Mouse (Mus musculus) embryo, embryonic 11 days (tissue): ENCODE measurements around the gene Atf6b.

Experiments used
- DNase-seq: peaks from one replicate; pipeline ENCODE4 v3.0.0-alpha.2; 2015

Gene Atf6b

DNA sequence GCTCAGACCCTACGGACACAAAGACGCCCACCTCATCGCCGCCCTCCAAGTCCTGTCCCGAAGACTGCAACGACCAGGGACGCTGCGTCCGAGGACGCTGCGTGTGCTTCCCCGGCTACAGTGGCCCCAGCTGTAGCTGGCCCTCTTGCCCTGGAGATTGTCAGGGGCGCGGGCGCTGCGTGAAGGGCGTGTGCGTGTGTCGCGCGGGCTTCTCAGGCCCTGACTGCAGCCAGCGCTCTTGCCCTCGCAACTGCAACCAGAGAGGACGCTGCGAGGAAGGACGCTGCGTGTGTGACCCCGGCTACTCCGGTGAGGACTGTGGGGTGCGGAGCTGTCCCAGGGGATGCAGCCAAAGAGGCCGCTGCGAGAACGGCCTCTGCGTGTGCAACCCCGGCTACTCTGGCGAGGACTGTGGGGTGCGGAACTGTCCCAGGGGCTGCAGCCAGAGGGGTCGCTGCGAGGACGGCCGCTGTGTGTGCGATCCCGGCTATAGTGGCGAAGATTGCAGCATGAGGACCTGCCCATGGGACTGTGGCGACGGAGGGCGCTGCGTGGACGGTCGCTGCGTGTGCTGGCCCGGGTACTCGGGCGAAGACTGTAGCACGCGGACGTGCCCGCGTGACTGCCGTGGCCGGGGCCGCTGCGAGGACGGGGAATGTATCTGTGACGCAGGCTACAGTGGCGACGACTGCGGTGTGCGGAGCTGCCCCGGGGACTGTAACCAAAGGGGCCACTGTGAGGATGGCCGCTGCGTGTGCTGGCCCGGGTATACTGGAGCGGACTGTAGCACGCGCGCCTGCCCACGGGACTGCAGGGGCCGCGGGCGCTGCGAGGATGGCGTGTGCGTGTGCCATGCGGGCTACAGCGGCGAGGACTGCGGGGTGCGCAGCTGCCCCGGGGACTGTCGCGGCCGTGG lies 24.5 kb downstream of the Atf6b start:
- peak; percentile 53 for DNase-seq

GRCm38 (mm10) chr17:34672246-34672792 lies 25.4 kb downstream of the Atf6b start:
- no peak for DNase-seq

- no peak for DNase-seq
These were observed 26.2 kb downstream of the Atf6b start for GRCm38 (mm10) chr17:34673139-34673538.

- DNase-seq: no peak
These were observed 27.7 kb downstream of the Atf6b start for GRCm38 (mm10) chr17:34674524-34675204.

DNA sequence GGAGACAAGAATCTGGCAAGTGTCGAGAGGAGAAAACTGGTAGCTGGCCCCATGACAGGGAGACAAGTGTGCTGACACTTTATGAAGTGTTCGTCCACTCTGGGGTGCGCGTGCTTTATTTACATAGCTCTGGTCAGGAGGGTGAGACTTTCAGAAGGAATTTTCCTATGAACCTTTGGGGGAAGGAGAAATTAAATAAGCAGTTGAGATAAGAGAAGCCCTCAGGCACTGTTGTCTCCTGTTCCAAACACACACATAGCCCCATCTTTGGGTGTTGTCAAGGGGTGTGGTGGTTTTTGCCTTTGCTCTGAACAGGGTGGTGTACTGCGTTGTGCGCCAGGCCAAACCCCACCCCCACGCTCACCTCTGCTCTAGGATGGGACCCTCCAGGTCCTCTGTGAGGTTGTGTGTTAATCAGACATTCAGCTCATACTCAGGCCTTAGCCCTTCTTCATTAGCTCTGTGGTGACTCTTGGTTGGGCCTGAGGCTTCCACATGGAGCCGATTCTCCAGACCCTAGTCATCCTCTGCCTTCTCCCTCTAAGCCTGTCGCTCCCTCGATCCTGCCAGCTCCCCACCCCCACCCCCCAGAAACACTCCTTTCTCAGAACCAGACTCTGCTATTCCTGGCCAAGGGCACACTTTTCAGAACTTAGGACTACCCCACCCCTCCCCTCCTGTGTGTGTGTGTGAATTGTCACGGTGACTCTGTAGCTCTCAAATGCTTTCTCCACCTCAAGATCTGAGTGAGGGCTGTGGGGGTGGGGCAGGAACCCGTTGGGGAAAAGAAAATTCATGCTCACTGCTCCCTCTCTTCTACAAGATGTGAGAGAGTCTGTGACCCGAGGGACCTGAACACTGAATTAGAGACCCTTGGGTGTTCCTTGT lies 28.5 kb downstream of the Atf6b start:
- no peak for DNase-seq

DNA sequence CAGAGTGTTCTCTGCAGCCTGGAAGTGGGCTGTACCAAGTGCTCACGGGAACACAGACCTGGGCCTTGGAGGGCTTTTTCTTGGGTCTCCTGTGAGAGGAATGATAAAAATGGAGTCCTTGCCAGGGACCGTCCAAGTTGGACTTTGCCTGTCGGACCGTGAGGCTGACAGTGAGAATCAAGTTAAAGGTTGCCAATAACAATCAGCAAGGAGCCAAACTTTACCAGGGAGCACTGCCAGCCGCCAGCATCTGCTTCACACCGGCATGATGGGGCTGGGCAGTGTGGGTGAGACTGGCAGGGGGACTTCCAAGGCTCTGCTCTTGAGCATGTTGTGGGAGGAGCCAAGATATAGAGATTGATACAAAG lies 29.1 kb downstream of the Atf6b start:
- DNase-seq: no peak

DNA sequence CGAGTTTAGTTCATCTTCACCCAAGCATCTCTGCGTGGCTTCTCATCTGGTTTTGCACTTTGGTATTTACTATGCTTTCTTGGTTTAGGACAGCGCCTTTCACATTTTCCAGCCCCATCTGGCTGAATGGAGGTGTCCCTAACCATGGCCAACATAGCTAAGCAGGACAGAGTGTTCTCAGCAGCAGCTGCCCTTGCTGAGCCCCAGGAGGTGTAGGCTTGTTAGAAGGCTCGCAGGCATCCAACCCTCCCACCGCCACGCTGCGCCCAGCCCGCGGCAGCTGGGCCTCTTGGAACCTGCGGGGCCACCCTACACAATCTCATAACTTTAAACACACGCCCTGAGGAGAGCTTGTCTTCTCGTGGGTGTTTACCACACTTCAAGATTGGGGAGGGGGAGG lies 29.7 kb downstream of the Atf6b start:
- no peak for DNase-seq

GRCm38 (mm10) chr17:34680191-34680590 lies 33.2 kb downstream of the Atf6b start:
- DNase-seq: no peak

GRCm38 (mm10) chr17:34680621-34681020 lies 33.7 kb downstream of the Atf6b start:
- DNase-seq: no peak

- DNase-seq: no peak
These were observed 34.2 kb downstream of the Atf6b start for GRCm38 (mm10) chr17:34681132-34681571.

DNA sequence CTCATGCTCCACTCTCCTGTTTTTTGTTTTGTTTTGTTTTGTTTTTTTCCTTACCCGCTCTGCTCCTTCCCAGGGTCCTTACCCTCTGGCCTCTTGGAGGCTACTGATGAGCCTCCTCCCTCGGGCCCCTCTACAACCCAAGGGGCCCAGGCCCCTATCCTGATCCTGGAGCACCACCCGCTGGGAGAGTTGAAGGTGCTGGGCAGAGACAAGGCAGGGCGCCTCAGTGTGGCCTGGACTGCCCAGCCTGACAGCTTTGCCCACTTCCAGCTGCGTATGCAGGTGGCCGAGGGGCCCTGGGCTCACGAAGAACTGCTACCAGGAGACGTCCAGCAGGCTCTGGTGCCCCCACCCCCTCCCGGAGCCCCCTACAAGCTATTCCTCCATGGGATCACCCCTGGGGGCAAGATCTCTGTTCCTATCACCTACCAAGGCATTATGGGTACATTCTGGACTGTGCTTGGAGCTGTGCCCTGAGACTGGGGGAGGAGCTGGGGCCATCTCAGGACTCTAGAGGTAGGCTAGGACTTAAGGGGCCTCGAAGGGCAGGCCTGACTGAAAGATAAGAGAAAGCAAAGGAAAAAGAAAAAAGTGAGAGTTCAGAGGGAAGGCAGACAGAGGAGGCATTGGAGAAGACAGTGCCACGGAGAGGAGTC lies 35.1 kb downstream of the Atf6b start:
- no peak for DNase-seq

DNA sequence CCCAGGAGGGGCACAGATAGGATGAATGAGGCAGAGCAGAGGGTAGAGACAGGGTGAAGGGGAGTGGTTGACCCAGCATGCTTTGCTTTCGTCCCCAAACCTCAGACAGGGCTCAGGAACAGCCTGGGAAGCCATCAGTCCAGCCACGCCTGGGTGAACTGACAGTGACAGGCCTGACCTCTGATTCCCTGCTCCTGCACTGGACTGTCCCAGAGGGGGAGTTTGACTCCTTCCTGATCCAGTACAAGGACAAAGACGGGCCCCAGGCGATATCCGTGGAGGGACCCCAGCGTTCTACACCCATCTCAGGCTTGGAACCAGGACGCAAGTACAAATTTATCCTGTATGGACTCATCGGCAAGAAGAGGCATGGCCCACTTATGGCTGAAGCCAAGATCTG lies 36.2 kb downstream of the Atf6b start:
- DNase-seq: no peak

- no peak for DNase-seq
These were observed 36.8 kb downstream of the Atf6b start for GRCm38 (mm10) chr17:34683686-34684220.

DNA sequence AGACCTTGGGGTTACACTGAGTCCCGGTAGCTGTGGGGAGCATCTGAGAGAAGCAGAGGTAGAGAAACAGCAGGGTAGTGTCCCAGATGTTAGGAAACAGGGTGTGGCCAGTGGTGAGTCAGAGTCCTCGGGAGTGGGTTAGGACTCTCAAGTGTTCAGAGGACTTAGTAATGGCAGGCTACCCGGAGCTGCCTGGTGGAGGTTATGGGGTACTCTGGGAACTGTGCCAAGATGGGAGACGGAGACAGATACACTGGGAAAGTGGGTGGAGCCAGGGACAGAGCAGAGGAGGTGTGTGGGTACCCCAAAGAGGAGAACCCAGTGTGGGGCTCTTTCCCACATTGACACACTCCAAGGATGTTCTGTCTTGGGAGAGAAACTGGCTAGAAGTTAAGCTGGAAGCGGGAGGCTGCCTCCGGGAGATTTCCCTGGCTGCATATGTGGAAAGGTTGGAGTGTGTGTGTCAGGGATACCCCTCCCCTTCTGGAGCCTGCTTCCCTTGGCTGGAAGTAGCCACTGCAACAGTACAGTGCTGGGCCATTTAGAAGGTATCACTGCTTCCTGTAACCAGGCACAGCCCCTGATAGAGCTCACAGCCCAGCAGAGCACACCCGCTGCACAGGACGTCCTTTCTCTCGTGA lies 37.4 kb downstream of the Atf6b start:
- DNase-seq: no peak

- DNase-seq: no peak
These were observed 38.5 kb downstream of the Atf6b start for GRCm38 (mm10) chr17:34685120-34686110.

- DNase-seq: no peak
These were observed 41.9 kb downstream of the Atf6b start for GRCm38 (mm10) chr17:34688889-34689288.

DNA sequence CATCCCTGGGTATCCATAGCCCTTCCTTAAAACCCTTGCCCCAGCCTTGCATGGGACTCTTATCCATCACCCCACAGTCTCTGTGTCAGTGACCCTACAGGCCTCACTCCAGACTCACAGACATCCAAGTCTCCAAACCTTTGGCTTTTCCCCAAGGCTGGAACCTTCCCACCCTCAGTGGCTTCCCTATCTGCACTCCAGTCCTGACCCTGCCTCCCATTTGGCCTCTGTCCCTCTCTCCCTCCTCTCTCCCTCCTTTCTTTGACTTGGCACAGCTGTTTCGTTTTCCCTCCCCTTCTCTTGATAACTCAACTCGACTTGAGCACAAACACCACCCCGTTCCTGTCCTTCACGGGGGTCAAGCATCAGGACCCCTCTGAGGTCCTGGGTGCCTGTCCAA lies 43.5 kb downstream of the Atf6b start:
- DNase-seq: no peak

DNA sequence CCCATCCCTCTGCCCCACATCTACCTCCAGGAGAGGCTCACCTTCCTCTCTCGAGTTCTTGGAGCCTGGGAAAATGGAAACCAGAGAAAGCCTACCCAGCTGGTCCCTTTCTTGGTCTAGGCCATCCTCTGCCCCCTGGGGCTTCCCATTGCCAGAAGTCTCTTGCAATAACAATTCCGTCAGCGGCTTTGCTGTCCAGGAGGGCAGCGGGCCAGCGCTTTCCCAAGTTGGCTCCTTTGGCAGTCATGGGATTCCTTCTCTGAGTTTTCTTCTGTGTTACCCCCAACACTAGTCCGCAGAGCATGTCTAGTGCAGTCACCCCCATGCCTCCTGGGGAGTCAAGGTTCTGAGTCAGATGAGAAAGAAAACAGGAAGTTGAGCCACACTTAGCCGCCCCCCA lies 46.0 kb downstream of the Atf6b start:
- DNase-seq: no peak

GRCm38 (mm10) chr17:34699575-34700408 lies 52.8 kb downstream of the Atf6b start:
- DNase-seq: no peak
